Mouse (Mus musculus) G1E (cell line): Measurements from ENCODE around the gene Gm11541.

Source experiments
- CTCF ChIP-seq: IDR thresholded peaks from 2 replicates; pipeline ENCODE4 v1.5.1; 2012; ENCODE audit warnings: low read depth, low read length, inconsistent platforms, mixed read lengths
- POLR2AphosphoS5 ChIP-seq: IDR thresholded peaks from 2 replicates; pipeline ENCODE4 v1.6.1; 2012; ENCODE audit warnings: low read depth, low read length, inconsistent platforms; ENCODE audit not compliant: insufficient replicate concordance

GRCm38 (mm10) chr11:94717239-94717638 is 12.9 kb upstream of the Gm11541 start:
- TF ChIP-seq POLR2AphosphoS5 = no peak
- no peak for TF ChIP-seq CTCF
